Mouse (Mus musculus): ENCODE results near the gene Pknox2.

The Pknox2 gene

DNA sequence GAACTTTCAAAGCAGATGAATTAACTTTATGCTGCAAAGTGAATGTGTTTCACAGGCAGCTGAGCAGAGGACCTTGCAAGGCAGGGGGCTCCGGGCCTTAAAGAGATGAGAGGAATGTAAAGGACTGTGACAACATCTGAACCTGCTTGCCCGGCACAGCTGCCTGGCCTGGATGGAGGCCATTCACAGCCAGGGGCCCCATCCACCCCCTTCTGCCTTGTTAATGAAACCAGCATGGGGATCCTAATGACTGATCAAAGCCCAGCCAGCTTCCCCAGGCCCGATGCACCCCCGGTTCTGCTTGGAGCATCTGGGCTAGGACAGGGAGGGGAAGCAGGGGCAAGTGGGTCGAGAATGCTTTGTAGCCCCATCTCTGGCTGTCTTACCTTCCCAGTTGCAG, 183.0 kb downstream of the Pknox2 start:
- TF ChIP-seq CTCF (conservative IDR thresholded peaks at IDR 0.05; ENCODE audit: low read length) (no peak), NANOG (IDR thresholded peaks at IDR 0.05; ENCODE audit: borderline replicate concordance, low read length) (no peak), POU5F1 (IDR thresholded peaks at IDR 0.05; ENCODE audit: borderline replicate concordance, low read length) (no peak)

DNA sequence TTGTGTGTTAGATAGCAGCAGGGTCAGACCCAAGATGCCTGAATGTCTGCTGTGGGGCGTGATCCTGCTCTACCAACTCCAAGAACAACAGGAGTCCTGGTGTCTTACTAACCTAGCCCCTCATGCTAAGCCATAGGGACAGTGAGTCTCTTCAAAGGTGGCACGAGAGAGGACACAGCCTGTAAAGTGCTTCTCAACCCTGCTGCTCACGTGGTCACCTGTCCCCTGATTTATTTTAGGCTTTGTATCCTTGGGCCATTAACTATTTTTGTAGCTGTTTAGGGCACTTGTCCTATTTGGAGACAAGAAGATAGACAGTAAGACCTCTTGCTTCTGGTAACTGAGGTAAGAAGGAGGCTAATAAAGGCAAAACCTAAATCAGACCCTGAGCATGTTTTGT, 183.7 kb downstream of the Pknox2 start:
- Histone ChIP-seq H3K9me3 (ENCODE audit: low read length) (no peaks in the 10 kb centered on the region), H3K36me3 (ENCODE audit: insufficient read depth, low read length) (no peaks in the 10 kb centered on the region), H3K4me3 (replicated peaks; ENCODE audit: low read length) (no peak overlapping the region), H3K4me1 (replicated peaks; ENCODE audit: low read depth, low read length) (peaks cover 9% of the 10 kb centered on the region), H3K27me3 (ENCODE audit: insufficient read depth, low read length) (peaks cover 43% of the 10 kb centered on the region)
- TF ChIP-seq POU5F1 (IDR thresholded peaks at IDR 0.05; ENCODE audit: borderline replicate concordance, low read length): no peak
- no peak for TF ChIP-seq CTCF (conservative IDR thresholded peaks at IDR 0.05; ENCODE audit: low read length)
- TF ChIP-seq NANOG (IDR thresholded peaks at IDR 0.05; ENCODE audit: borderline replicate concordance, low read length): no peak

More for the DNA sequence above, 183.0 kb downstream of the Pknox2 start:
- Histone ChIP-seq H3K36me3 (ENCODE audit: insufficient read depth, low read length) (no peaks in the 10 kb centered on the region), H3K9me3 (ENCODE audit: low read length) (no peaks in the 10 kb centered on the region), H3K4me3 (replicated peaks; ENCODE audit: low read length) (no peak overlapping the region), H3K4me1 (replicated peaks; ENCODE audit: low read depth, low read length) (peaks cover 11% of the 10 kb centered on the region), H3K27me3 (ENCODE audit: insufficient read depth, low read length) (peaks cover 40% of the 10 kb centered on the region)

DNA sequence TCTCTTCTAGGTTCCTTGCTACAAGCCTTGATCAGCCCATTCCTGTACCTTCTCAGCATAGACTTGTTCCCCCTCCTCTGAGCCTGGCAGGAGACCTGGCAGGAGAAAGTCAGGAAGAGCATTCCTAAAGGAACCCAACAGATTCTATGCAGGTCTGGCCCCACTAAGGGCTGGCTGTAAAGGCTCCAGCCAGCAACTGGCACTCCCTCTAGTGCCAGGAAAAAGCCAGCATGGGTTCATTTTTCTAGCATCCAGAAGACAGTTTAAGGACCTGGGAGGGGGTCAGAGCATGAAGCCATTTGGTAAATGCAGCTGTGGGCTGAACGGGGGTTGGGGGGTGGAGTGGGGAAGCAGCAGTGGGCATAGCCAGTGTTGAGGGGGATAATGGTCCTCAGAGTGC, 185.3 kb downstream of the Pknox2 start:
- peaks cover 31% of the 10 kb centered on the region for H3K27me3 ChIP-seq (ENCODE audit: insufficient read depth, low read length)
- H3K36me3 ChIP-seq (ENCODE audit: insufficient read depth, low read length): no peaks in the 10 kb centered on the region
- H3K9me3 ChIP-seq (ENCODE audit: low read length): no peaks in the 10 kb centered on the region
- no peak overlapping the region for H3K4me3 ChIP-seq (replicated peaks; ENCODE audit: low read length)
- TF ChIP-seq CTCF (conservative IDR thresholded peaks at IDR 0.05; ENCODE audit: low read length) (no peak), POU5F1 (IDR thresholded peaks at IDR 0.05; ENCODE audit: borderline replicate concordance, low read length) (no peak), NANOG (IDR thresholded peaks at IDR 0.05; ENCODE audit: borderline replicate concordance, low read length) (no peak)
- H3K4me1 ChIP-seq (replicated peaks; ENCODE audit: low read depth, low read length): no peaks in the 10 kb centered on the region; the same call in 1 of the 2 replicates

DNA sequence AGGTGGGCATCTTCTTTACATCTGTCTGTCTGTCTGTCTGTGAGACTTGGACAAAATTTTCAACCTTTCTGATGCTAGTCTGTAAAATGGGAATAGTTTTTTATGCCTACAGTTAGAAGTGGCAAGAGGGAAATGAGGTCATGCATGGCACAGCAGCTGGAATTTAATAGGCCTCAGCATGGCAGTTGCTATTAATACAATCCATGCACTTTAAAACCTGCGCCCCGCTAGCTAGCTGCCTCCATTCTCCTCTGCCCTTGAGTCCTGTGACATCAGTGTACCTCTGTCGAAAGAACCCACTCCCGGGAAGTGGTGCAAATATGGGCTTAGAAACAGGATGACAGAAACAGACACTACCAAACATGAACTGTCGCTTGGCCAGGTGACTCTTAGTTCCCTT, 186.1 kb downstream of the Pknox2 start:
- H3K4me1 ChIP-seq (replicated peaks; ENCODE audit: low read depth, low read length): no peaks in the 10 kb centered on the region; the same call in 1 of the 2 replicates
- no peak overlapping the region for H3K4me3 ChIP-seq (replicated peaks; ENCODE audit: low read length)
- H3K9me3 ChIP-seq (ENCODE audit: low read length): no peaks in the 10 kb centered on the region
- TF ChIP-seq NANOG (IDR thresholded peaks at IDR 0.05; ENCODE audit: borderline replicate concordance, low read length): no peak
- TF ChIP-seq CTCF (conservative IDR thresholded peaks at IDR 0.05; ENCODE audit: low read length): no peak
- TF ChIP-seq POU5F1 (IDR thresholded peaks at IDR 0.05; ENCODE audit: borderline replicate concordance, low read length): no peak
- no peaks in the 10 kb centered on the region for H3K36me3 ChIP-seq (ENCODE audit: insufficient read depth, low read length)
- H3K27me3 ChIP-seq (ENCODE audit: insufficient read depth, low read length): peaks cover 24% of the 10 kb centered on the region

DNA sequence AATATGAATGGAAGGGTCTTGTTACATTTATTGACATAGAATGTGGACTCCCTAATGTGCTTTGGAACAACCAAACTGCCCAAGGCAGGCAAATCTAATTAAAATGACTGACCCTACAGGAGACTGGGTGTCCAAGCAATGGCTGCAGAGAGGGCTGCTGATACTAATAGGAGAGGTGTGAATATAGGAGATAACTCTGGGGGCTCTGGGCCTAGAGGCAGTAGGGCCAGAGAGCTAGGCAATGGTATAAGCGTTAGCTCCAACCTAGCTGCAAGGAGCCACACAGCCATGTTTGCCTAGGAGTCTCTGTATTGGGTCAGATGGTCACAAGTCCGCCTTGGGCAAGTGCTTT, 196.1 kb downstream of the Pknox2 start:
- Histone ChIP-seq H3K27me3 (ENCODE audit: insufficient read depth, low read length) (peaks cover 41% of the 10 kb centered on the region), H3K36me3 (ENCODE audit: insufficient read depth, low read length) (no peaks in the 10 kb centered on the region), H3K4me3 (replicated peaks; ENCODE audit: low read length) (no peak overlapping the region), H3K9me3 (ENCODE audit: low read length) (no peaks in the 10 kb centered on the region), H3K4me1 (replicated peaks; ENCODE audit: low read depth, low read length) (peaks cover 28% of the 10 kb centered on the region)
- TF ChIP-seq POU5F1 (IDR thresholded peaks at IDR 0.05; ENCODE audit: borderline replicate concordance, low read length): no peak
- no peak for TF ChIP-seq CTCF (conservative IDR thresholded peaks at IDR 0.05; ENCODE audit: low read length)
- TF ChIP-seq NANOG (IDR thresholded peaks at IDR 0.05; ENCODE audit: borderline replicate concordance, low read length): no peak

DNA sequence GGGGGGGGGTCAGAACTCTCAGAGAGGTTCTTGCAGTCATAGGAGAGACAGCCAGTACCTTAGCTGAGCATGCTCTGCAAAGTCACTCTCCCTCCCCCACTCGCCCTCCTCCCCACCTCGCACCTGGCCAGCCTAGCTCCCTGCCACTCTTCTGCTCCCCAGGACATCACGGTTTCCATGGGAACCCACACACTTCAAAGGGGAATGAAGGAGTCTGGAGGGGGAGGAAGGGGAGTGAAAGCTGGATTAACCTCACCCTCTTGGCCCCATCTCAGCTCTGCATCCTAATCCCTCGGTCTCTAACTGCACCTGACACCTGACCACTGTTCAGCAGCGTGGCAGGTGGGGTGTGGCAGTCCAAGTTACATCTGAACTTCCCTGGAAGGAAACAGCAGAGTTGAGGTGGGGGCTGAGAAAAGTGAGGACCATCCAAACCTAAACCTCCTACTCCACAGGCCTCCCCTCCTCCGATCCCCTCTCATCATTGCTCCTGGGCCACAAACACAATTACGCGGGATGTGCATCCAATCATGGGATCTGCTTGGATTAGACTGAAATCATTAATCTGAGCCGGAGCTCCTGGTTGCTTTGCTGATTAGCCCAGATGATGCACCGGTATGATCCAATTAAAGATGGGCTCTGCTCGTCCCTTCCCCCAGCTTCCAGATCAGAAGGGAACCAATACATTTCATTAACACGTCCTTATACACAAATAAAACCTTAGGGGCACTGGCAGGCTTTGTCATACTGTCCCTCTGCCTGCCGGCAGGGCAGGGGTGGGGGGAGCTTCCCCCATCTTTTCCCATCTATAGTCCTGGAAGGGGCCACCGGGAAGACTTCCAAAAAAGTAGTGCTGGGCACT, 196.7 kb downstream of the Pknox2 start:
- Histone ChIP-seq H3K4me1 (replicated peaks; ENCODE audit: low read depth, low read length) (peaks cover 28% of the 10 kb centered on the region), H3K4me3 (replicated peaks; ENCODE audit: low read length) (no peak overlapping the region), H3K9me3 (ENCODE audit: low read length) (no peaks in the 10 kb centered on the region), H3K36me3 (ENCODE audit: insufficient read depth, low read length) (no peaks in the 10 kb centered on the region), H3K27me3 (ENCODE audit: insufficient read depth, low read length) (peaks cover 44% of the 10 kb centered on the region)
- no peak for TF ChIP-seq CTCF (conservative IDR thresholded peaks at IDR 0.05; ENCODE audit: low read length)
- no peak for TF ChIP-seq NANOG (IDR thresholded peaks at IDR 0.05; ENCODE audit: borderline replicate concordance, low read length)
- TF ChIP-seq POU5F1 (IDR thresholded peaks at IDR 0.05; ENCODE audit: borderline replicate concordance, low read length): no peak

DNA sequence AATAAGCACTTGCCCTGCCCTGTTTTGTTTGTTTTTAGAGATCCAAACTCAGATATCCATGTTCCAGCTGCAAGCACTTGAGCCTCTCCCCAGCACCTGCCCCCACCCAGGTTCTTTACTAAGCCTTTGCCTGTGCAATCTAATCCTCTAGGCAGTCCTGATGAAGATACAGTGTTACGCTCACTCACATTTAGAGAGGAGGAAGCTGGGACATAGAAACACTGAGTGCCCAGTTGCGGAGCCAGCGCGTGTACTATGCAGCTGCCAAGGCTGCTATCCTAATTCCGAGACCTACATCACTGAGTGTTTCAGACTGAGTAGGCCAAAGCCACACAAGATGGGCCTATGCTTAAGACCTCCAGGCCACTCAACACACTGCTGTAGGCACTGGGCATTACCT, 199.0 kb downstream of the Pknox2 start:
- peaks cover 44% of the 10 kb centered on the region for H3K27me3 ChIP-seq (ENCODE audit: insufficient read depth, low read length)
- no peak overlapping the region for H3K4me3 ChIP-seq (replicated peaks; ENCODE audit: low read length)
- peaks cover 24% of the 10 kb centered on the region for H3K4me1 ChIP-seq (replicated peaks; ENCODE audit: low read depth, low read length)
- no peaks in the 10 kb centered on the region for H3K9me3 ChIP-seq (ENCODE audit: low read length)
- TF ChIP-seq POU5F1 (IDR thresholded peaks at IDR 0.05; ENCODE audit: borderline replicate concordance, low read length) (no peak), CTCF (conservative IDR thresholded peaks at IDR 0.05; ENCODE audit: low read length) (no peak), NANOG (IDR thresholded peaks at IDR 0.05; ENCODE audit: borderline replicate concordance, low read length) (no peak)
- H3K36me3 ChIP-seq (ENCODE audit: insufficient read depth, low read length): no peaks in the 10 kb centered on the region

DNA sequence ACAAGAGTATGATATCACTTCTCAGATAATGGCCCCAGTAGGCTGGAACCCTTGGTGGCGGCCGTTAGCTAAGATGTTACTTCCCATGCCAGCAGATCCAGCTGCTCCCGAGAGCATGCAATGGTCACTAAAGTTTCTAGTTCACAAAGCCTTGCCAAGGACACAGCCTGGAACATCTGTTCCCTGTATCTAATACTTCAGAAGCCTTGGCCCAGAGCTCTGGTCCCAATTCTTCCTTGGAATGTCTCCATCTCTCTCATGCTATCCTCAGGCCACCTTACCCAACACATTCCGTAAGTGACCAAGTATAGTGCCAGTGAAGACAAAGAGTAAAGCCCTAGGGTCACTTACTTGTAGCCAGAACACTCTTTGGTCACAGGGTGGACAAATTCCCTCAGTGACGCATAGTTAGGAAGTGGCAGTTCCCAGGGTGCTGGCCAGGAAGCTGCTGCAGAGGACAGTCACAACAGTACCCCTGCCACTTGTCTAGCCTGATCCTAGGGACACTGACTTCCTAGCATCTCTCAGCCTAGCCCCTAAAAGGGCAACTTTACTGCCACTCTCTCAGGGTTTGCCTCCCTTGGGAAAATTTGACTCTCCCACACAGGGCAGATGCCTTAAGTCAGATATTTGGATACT, 200.0 kb downstream of the Pknox2 start:
- peaks cover 51% of the 10 kb centered on the region for H3K27me3 ChIP-seq (ENCODE audit: insufficient read depth, low read length)
- no peak for TF ChIP-seq CTCF (conservative IDR thresholded peaks at IDR 0.05; ENCODE audit: low read length)
- TF ChIP-seq POU5F1 (IDR thresholded peaks at IDR 0.05; ENCODE audit: borderline replicate concordance, low read length): no peak
- no peak for TF ChIP-seq NANOG (IDR thresholded peaks at IDR 0.05; ENCODE audit: borderline replicate concordance, low read length)
- H3K4me1 ChIP-seq (replicated peaks; ENCODE audit: low read depth, low read length): peaks cover 16% of the 10 kb centered on the region
- no peaks in the 10 kb centered on the region for H3K36me3 ChIP-seq (ENCODE audit: insufficient read depth, low read length)
- H3K4me3 ChIP-seq (replicated peaks; ENCODE audit: low read length): no peak overlapping the region
- H3K9me3 ChIP-seq (ENCODE audit: low read length): no peaks in the 10 kb centered on the region

All from E14TG2a.4 (cell line).